Mouse (Mus musculus): ENCODE data around the gene Cep83. TPM values are rescaled to one million over a fixed set of nuclear protein-coding genes. Genes with fewer than 3 reads are reported as not detected.

The Cep83 gene
- polyA plus RNA-seq, 1 experiment from 2014 or later: 20.7 TPM

DNA sequence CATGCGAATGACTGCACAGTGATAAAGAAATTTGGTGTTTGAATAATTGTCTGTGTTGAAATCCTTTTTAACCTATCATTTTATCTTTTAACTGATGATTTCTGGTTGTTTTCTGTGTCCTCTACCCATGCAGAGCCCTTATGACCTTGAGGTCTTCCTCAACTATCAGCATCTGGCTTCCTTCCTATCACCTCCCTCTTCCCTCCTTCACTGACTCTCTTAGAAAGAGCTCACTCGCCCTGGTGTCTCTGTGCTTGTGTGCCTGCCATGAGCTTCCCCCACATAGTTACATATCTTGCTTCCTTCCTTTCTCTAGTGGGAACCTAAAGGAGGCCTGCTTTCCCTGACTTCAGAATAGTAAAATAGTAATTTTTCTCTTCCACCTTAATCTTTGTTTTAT lies 51.8 kb downstream of the Cep83 start:
- no peak overlapping the region for H3K27ac ChIP-seq (ENCODE audit: low read depth, low read length)
- no peak for ATAC-seq (replicated peaks; ENCODE audit: insufficient number of reproducible peaks, low FRiP score, low TSS enrichment)
- 39% methylated on average over 2 of the region's 2 CpGs for WGBS (ENCODE audit: insufficient replicate concordance)

DNA sequence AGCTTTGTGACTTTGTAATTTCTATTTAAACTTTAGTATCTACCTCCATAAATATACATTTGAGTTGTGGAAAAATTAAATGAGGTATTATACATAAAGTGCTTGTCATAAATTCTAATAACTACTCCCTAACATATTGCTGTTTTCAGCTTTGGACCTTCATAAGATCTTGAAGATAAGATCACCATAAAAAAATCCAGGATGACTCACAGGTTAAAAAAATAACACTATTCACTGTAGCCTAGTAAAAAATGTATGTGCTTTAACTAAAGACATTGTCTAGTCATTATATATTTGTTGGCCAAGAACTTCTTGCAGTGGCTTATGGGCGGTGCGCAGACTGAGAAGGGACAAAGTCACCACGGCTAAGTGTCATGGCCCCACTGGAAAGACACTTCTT lies 53.0 kb downstream of the Cep83 start:
- 94% methylated on average over 3 of the region's 3 CpGs for WGBS (ENCODE audit: insufficient replicate concordance)
- no peak overlapping the region for H3K4me3 ChIP-seq (ENCODE audit: low read depth, low read length)
- H3K9ac ChIP-seq (ENCODE audit: low read depth, low read length): no peak overlapping the region
- no peak for ATAC-seq (replicated peaks; ENCODE audit: insufficient number of reproducible peaks, low FRiP score, low TSS enrichment)
- H3K27ac ChIP-seq (ENCODE audit: low read depth, low read length): no peak overlapping the region
- no peaks in the 10 kb centered on the region for H3K4me1 ChIP-seq (ENCODE audit: control insufficient read depth, insufficient read depth, low read length)
- no peaks in the 10 kb centered on the region for H3K36me3 ChIP-seq (ENCODE audit: control insufficient read depth, insufficient read depth, low read length)
- H3K9me3 ChIP-seq (replicated peaks; ENCODE audit: control insufficient read depth, low read length): no peaks in the 10 kb centered on the region
- H3K4me2 ChIP-seq: no peak overlapping the region
- no peaks in the 10 kb centered on the region for H3K27me3 ChIP-seq (ENCODE audit: control insufficient read depth, insufficient read depth, low read length)

More for the DNA sequence above, 51.8 kb downstream of the Cep83 start:
- Histone ChIP-seq H3K4me3 (ENCODE audit: low read depth, low read length) (no peak overlapping the region), H3K9me3 (replicated peaks; ENCODE audit: control insufficient read depth, low read length) (no peaks in the 10 kb centered on the region), H3K27me3 (ENCODE audit: control insufficient read depth, insufficient read depth, low read length) (no peaks in the 10 kb centered on the region), H3K4me1 (ENCODE audit: control insufficient read depth, insufficient read depth, low read length) (no peaks in the 10 kb centered on the region), H3K9ac (ENCODE audit: low read depth, low read length) (no peak overlapping the region), H3K36me3 (ENCODE audit: control insufficient read depth, insufficient read depth, low read length) (no peaks in the 10 kb centered on the region), H3K4me2 (no peak overlapping the region)

DNA sequence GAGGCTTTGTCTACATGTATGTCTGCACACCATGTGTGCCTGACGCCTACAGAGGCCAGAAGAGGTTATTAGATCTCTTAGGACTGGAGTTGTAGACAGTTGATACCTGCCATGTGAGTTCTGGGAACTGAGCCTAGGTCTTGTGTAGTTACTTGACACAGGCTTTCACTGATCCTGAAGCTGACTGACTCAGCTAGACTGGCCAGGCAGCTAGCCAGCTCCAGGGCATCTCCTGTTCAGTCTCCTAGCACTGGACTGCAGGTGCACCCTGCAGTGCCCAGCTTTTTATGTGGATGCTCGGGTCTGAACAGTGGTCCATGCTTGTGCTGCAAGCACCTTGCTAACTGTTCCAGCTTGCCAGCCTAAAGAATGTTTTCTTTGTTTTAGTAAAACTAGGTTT lies 58.6 kb downstream of the Cep83 start:
- no peak for ATAC-seq (replicated peaks; ENCODE audit: insufficient number of reproducible peaks, low FRiP score, low TSS enrichment)
- H3K36me3 ChIP-seq (ENCODE audit: control insufficient read depth, insufficient read depth, low read length): no peaks in the 10 kb centered on the region
- H3K9ac ChIP-seq (ENCODE audit: low read depth, low read length): no peak overlapping the region
- no peak overlapping the region for H3K27ac ChIP-seq (ENCODE audit: low read depth, low read length)
- H3K4me3 ChIP-seq (ENCODE audit: low read depth, low read length): no peak overlapping the region
- H3K9me3 ChIP-seq (replicated peaks; ENCODE audit: control insufficient read depth, low read length): no peaks in the 10 kb centered on the region
- no peaks in the 10 kb centered on the region for H3K4me1 ChIP-seq (ENCODE audit: control insufficient read depth, insufficient read depth, low read length)
- H3K4me2 ChIP-seq: no peak overlapping the region
- 94% methylated on average over 2 of the region's 2 CpGs for WGBS (ENCODE audit: insufficient replicate concordance)
- no peaks in the 10 kb centered on the region for H3K27me3 ChIP-seq (ENCODE audit: control insufficient read depth, insufficient read depth, low read length)

GRCm38 (mm10) chr10:94771496-94771895 lies 83.0 kb downstream of the Cep83 start:
- Histone ChIP-seq H3K36me3 (ENCODE audit: control insufficient read depth, insufficient read depth, low read length) (no peaks in the 10 kb centered on the region), H3K27ac (ENCODE audit: low read depth, low read length) (no peak overlapping the region), H3K9ac (ENCODE audit: low read depth, low read length) (no peak overlapping the region), H3K4me2 (no peak overlapping the region), H3K27me3 (ENCODE audit: control insufficient read depth, insufficient read depth, low read length) (no peaks in the 10 kb centered on the region), H3K9me3 (replicated peaks; ENCODE audit: control insufficient read depth, low read length) (no peaks in the 10 kb centered on the region), H3K4me1 (ENCODE audit: control insufficient read depth, insufficient read depth, low read length) (no peaks in the 10 kb centered on the region), H3K4me3 (ENCODE audit: low read depth, low read length) (no peak overlapping the region)
- ATAC-seq (replicated peaks; ENCODE audit: insufficient number of reproducible peaks, low FRiP score, low TSS enrichment): no peak
- 77% methylated on average over 3 of the region's 3 CpGs for WGBS (ENCODE audit: insufficient replicate concordance)

- no peaks in the 10 kb centered on the region for H3K4me1 ChIP-seq (ENCODE audit: control insufficient read depth, insufficient read depth, low read length)
- ATAC-seq (replicated peaks; ENCODE audit: insufficient number of reproducible peaks, low FRiP score, low TSS enrichment): no peak
- no peak overlapping the region for H3K4me2 ChIP-seq
- no peaks in the 10 kb centered on the region for H3K27me3 ChIP-seq (ENCODE audit: control insufficient read depth, insufficient read depth, low read length)
- 92% methylated on average over 3 of the region's 3 CpGs for WGBS (ENCODE audit: insufficient replicate concordance)
- H3K36me3 ChIP-seq (ENCODE audit: control insufficient read depth, insufficient read depth, low read length): no peaks in the 10 kb centered on the region
- H3K9me3 ChIP-seq (replicated peaks; ENCODE audit: control insufficient read depth, low read length): no peaks in the 10 kb centered on the region
- H3K4me3 ChIP-seq (ENCODE audit: low read depth, low read length): no peak overlapping the region
- H3K27ac ChIP-seq (ENCODE audit: low read depth, low read length): no peak overlapping the region
- H3K9ac ChIP-seq (ENCODE audit: low read depth, low read length): no peak overlapping the region
Measured at GRCm38 (mm10) chr10:94777576-94777975, 89.1 kb downstream of the Cep83 start.

DNA sequence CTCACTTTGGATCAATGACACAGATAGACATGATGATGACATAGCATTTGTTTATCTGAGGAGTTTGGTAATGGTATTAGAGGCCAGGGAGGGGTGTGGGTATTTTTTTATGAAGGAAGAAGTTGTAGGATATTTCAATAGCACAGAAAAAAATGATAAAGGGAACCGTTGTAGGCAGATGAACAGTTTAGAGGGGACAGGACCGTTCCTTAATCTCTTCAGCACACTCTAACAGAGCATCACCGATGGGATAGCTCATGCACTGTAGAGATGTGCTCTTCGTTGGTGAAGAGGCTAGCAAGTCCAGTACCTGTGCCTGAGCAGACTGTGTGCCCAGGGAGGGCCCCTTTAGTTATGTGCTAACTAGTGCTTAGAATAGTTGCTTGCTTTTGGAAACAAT lies 90.9 kb downstream of the Cep83 start:
- Histone ChIP-seq H3K36me3 (ENCODE audit: control insufficient read depth, insufficient read depth, low read length) (no peaks in the 10 kb centered on the region), H3K9me3 (replicated peaks; ENCODE audit: control insufficient read depth, low read length) (no peaks in the 10 kb centered on the region), H3K4me1 (ENCODE audit: control insufficient read depth, insufficient read depth, low read length) (no peaks in the 10 kb centered on the region), H3K4me2 (no peak overlapping the region), H3K27me3 (ENCODE audit: control insufficient read depth, insufficient read depth, low read length) (no peaks in the 10 kb centered on the region), H3K4me3 (ENCODE audit: low read depth, low read length) (no peak overlapping the region), H3K9ac (ENCODE audit: low read depth, low read length) (no peak overlapping the region), H3K27ac (ENCODE audit: low read depth, low read length) (no peak overlapping the region)
- 91% methylated on average over 4 of the region's 4 CpGs for WGBS (ENCODE audit: insufficient replicate concordance)
- no peak for ATAC-seq (replicated peaks; ENCODE audit: insufficient number of reproducible peaks, low FRiP score, low TSS enrichment)

GRCm38 (mm10) chr10:94780618-94781262 lies 92.3 kb downstream of the Cep83 start:
- H3K9ac ChIP-seq (ENCODE audit: low read depth, low read length): no peak overlapping the region
- no peak overlapping the region for H3K27ac ChIP-seq (ENCODE audit: low read depth, low read length)
- H3K4me1 ChIP-seq (ENCODE audit: control insufficient read depth, insufficient read depth, low read length): no peaks in the 10 kb centered on the region
- ATAC-seq (replicated peaks; ENCODE audit: insufficient number of reproducible peaks, low FRiP score, low TSS enrichment): no peak
- H3K4me3 ChIP-seq (ENCODE audit: low read depth, low read length): no peak overlapping the region
- no peaks in the 10 kb centered on the region for H3K36me3 ChIP-seq (ENCODE audit: control insufficient read depth, insufficient read depth, low read length)
- no peak overlapping the region for H3K4me2 ChIP-seq
- H3K9me3 ChIP-seq (replicated peaks; ENCODE audit: control insufficient read depth, low read length): no peaks in the 10 kb centered on the region
- 77% methylated on average over 3 of the region's 3 CpGs for WGBS (ENCODE audit: insufficient replicate concordance)
- no peaks in the 10 kb centered on the region for H3K27me3 ChIP-seq (ENCODE audit: control insufficient read depth, insufficient read depth, low read length)

DNA sequence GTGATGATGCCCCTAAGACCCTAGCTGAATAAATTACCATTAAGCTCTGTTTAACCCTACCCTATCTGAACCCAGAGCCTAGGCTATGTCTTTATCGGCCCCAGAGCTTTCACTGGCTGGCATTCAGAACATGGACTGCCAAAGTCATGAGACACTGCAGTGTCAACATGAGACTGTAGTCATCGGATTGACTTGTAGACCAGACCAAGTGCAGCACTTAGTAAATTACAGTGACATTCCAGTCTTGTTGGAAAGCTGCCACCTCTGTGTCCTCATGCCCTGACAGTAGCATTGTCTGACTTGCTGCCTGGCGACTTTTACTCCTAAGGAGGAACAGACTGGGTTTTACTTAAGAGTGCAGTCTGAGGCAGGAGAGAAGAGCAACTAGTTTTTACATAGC lies 100.8 kb downstream of the Cep83 start:
- no peak; the same call in 1 of the 2 replicates for ATAC-seq (replicated peaks; ENCODE audit: insufficient number of reproducible peaks, low FRiP score, low TSS enrichment)
- 0 out of 2 replicates have a peak, but pooled peaks cover 3% of the 10 kb centered on the region for H3K36me3 ChIP-seq (ENCODE audit: control insufficient read depth, insufficient read depth, low read length)
- H3K9me3 ChIP-seq (replicated peaks; ENCODE audit: control insufficient read depth, low read length): no peaks in the 10 kb centered on the region
- no peaks in the 10 kb centered on the region for H3K27me3 ChIP-seq (ENCODE audit: control insufficient read depth, insufficient read depth, low read length)
- no peak overlapping the region for H3K9ac ChIP-seq (ENCODE audit: low read depth, low read length)
- peak overlapping the region; percentile 35; the same call in 1 of the 2 replicates for H3K27ac ChIP-seq (ENCODE audit: low read depth, low read length)
- no peak overlapping the region for H3K4me3 ChIP-seq (ENCODE audit: low read depth, low read length)
- 46% methylated on average over 3 of the region's 3 CpGs for WGBS (ENCODE audit: insufficient replicate concordance)
- H3K4me1 ChIP-seq (ENCODE audit: control insufficient read depth, insufficient read depth, low read length): no peaks in the 10 kb centered on the region
- H3K4me2 ChIP-seq: no peak overlapping the region

- Histone ChIP-seq H3K9me3 (replicated peaks; ENCODE audit: control insufficient read depth, low read length) (no peaks in the 10 kb centered on the region), H3K4me2 (no peak overlapping the region), H3K36me3 (ENCODE audit: control insufficient read depth, insufficient read depth, low read length) (no peaks in the 10 kb centered on the region), H3K9ac (ENCODE audit: low read depth, low read length) (no peak overlapping the region), H3K4me1 (ENCODE audit: control insufficient read depth, insufficient read depth, low read length) (peaks cover 5% of the 10 kb centered on the region; the same call in 1 of the 2 replicates), H3K4me3 (ENCODE audit: low read depth, low read length) (no peak overlapping the region), H3K27ac (ENCODE audit: low read depth, low read length) (no peak overlapping the region), H3K27me3 (ENCODE audit: control insufficient read depth, insufficient read depth, low read length) (no peaks in the 10 kb centered on the region; the same call in 1 of the 2 replicates)
- WGBS (ENCODE audit: insufficient replicate concordance): 91% methylated on average over 3 of the region's 3 CpGs
- ATAC-seq (replicated peaks; ENCODE audit: insufficient number of reproducible peaks, low FRiP score, low TSS enrichment): no peak
Measured at GRCm38 (mm10) chr10:94793914-94794313, 105.5 kb downstream of the Cep83 start.

Data from heart, embryonic 11.5 days (tissue).